Mouse (Mus musculus): ENCODE results near the gene Casp3. TPM values are rescaled to one million over a fixed set of nuclear protein-coding genes. Genes with fewer than 3 reads are reported as not detected.

Gene Casp3
- polyA plus RNA-seq, 1 experiment from 2014 or later: 138 TPM

DNA sequence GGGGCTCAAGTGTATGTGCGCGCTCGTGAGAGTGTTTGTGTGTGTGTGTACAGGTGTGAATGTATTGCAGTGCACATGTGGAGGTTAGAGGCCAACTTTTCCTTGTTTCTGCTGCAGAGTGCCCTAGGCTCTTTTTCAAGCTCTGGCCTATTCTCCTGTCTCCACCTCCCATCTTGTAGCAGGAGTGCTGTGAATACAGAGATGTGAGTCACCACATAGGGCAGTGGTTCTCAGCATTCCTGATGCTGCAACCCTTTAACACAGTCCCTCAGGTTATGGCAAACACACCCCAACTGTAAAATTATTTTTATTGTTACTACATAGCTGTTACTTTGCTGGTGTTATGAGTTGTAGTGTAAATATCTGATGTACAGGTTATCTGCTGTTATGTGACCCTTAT, 13.3 kb downstream of the Casp3 start:
- ATAC-seq (ENCODE audit: insufficient number of reproducible peaks, insufficient read depth, low FRiP score, low TSS enrichment, low read depth): no peak
- no peaks in the 10 kb centered on the region for H3K27me3 ChIP-seq
- peaks cover 68% of the 10 kb centered on the region for H3K36me3 ChIP-seq

DNA sequence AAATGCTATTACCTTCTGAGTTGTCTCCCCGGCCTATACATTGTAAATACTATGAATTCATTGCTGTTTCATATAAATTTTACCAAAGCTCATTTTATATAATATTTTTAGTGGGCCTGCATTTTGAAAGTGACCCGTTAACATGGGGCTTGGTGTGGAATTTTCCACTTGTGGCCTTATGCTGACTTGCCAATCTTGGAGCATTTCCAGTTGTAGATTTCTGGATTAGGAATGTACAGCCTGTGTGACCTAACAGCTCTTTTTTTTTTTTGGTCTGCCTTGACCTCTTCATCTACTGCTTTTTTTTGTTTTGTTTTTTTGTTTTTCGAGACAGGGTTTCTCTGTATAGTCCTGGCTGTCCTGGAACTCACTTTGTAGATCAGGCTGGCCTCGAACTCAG, 13.8 kb downstream of the Casp3 start:
- peaks cover 73% of the 10 kb centered on the region for H3K36me3 ChIP-seq
- ATAC-seq (ENCODE audit: insufficient number of reproducible peaks, insufficient read depth, low FRiP score, low TSS enrichment, low read depth): no peak

More for the DNA sequence above, 13.3 kb downstream of the Casp3 start:
- Histone ChIP-seq H3K4me3 (replicated peaks) (no peak overlapping the region), H3K4me1 (replicated peaks) (peaks cover 9% of the 10 kb centered on the region; the same call in 1 of the 2 replicates), H3K9me3 (no peaks in the 10 kb centered on the region), H3K27ac (no peak overlapping the region), H3K4me2 (no peak overlapping the region), H3K9ac (replicated peaks) (no peak overlapping the region)
- 88% methylated on average over 3 of the region's 3 CpGs for WGBS

DNA sequence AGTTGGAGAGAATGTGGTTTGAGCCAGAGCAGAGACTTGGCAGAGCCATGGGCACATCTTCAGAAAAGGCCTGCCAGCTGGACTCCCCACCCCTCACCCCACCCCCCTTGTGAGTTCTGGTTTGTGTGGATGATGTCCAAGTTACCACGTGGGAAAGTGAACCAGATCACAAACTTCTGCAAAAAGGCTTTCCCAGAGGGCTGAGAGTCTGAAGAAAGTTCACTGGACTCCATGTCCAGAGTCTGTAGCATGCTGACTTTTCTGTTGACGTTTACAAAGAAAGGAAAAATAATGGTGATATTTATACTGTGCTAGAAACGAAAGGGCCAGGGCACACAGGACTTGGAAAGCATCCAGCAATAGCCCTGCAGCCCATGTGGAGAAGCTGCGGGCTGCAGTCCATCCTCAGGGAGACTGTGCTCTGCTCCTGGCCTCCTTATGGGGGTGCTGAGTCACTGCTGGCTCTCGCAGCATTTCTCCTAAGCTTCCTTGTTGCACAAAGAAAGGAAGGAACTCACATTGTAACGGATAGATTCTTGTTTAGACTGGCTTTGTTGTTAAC, 22.0 kb downstream of the Casp3 start:
- Histone ChIP-seq H3K27me3 (no peaks in the 10 kb centered on the region), H3K4me1 (replicated peaks) (no peaks in the 10 kb centered on the region), H3K27ac (no peak overlapping the region), H3K9ac (replicated peaks) (no peak overlapping the region), H3K9me3 (no peaks in the 10 kb centered on the region), H3K4me3 (replicated peaks) (no peak overlapping the region), H3K36me3 (peaks cover 72% of the 10 kb centered on the region), H3K4me2 (no peak overlapping the region)
- 75% methylated on average over 6 of the region's 6 CpGs for WGBS
- no peak for ATAC-seq (ENCODE audit: insufficient number of reproducible peaks, insufficient read depth, low FRiP score, low TSS enrichment, low read depth)

More for the DNA sequence above, 13.8 kb downstream of the Casp3 start:
- H3K27ac ChIP-seq: no peak overlapping the region
- H3K9me3 ChIP-seq: no peaks in the 10 kb centered on the region
- no peaks in the 10 kb centered on the region for H3K27me3 ChIP-seq
- peaks cover 9% of the 10 kb centered on the region; the same call in 1 of the 2 replicates for H3K4me1 ChIP-seq (replicated peaks)
- H3K4me3 ChIP-seq (replicated peaks): no peak overlapping the region
- H3K9ac ChIP-seq (replicated peaks): no peak overlapping the region
- 89% methylated on average over 4 of the region's 4 CpGs for whole genome bisulfite sequencing
- H3K4me2 ChIP-seq: no peak overlapping the region

DNA sequence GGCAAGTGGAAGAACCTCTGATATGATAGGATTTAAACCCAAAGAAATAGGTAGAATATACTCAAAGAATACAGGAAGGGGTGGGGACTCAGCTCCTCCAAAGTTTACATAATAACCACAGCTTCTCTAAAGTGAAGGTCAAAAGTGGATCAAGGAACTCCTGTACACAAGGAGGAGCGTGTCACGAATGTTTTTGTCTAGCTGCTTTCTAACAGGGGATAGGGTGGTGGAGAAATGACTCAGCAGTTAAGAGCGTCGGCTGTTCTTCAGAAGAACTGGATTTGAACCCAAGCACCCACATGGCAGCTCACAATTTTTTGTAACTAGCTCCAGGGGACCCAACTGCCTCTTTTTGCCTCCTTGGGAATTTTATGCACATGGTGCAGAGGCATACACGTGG, 22.8 kb downstream of the Casp3 start:
- H3K27me3 ChIP-seq: no peaks in the 10 kb centered on the region
- H3K4me1 ChIP-seq (replicated peaks): no peaks in the 10 kb centered on the region
- H3K27ac ChIP-seq: no peak overlapping the region
- H3K4me2 ChIP-seq: no peak overlapping the region
- no peak overlapping the region for H3K4me3 ChIP-seq (replicated peaks)
- no peak for ATAC-seq (ENCODE audit: insufficient number of reproducible peaks, insufficient read depth, low FRiP score, low TSS enrichment, low read depth)
- H3K9me3 ChIP-seq: no peaks in the 10 kb centered on the region
- H3K9ac ChIP-seq (replicated peaks): no peak overlapping the region
- 91% methylated on average over 5 of the region's 5 CpGs for WGBS
- peaks cover 65% of the 10 kb centered on the region for H3K36me3 ChIP-seq

DNA sequence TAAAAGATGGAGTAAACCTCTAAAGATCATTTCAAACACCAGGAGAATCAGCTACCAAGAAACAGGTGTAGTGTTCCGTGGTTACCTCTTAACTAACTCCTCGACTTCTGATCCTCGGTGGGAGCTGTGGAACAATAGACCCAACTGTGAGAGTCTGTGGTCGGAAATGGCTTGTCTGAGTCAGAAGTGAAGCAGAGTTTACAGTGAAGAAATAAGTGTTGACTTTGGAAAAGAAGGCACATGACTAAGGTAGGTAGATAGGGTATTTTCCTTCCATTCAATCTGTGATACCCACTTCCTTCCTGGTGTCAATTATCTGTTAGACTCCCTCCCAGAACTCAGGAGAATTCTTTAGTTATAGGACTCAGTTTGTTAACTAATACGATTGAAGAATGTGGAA, 24.2 kb downstream of the Casp3 start:
- no peak for ATAC-seq (ENCODE audit: insufficient number of reproducible peaks, insufficient read depth, low FRiP score, low TSS enrichment, low read depth)
- WGBS: 88% methylated on average over 5 of the region's 5 CpGs

DNA sequence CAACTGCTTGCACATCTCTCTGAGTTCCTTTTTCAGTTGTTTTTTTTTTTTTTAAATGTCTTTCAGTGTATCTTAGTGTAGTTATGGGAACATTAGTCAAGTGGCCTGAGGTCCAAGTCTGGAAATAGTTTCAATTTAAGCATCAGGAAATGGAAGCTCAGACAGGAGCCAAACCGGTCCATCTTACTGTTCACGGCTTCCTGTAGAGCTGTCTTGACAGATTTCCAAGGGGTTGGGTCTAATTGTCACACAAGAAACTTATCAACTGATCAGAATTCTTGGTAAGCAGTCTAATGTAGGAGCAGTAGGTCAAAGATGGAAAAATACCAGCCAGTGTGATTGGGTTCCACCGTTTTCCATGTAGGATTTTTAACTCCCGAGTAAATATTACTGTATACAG, 31.3 kb downstream of the Casp3 start:
- Histone ChIP-seq H3K36me3 (0 out of 2 replicates have a peak, but pooled peaks cover 1% of the 10 kb centered on the region), H3K27ac (no peak overlapping the region), H3K9ac (replicated peaks) (no peak overlapping the region), H3K27me3 (no peaks in the 10 kb centered on the region), H3K4me3 (replicated peaks) (no peak overlapping the region), H3K9me3 (no peaks in the 10 kb centered on the region), H3K4me1 (replicated peaks) (no peaks in the 10 kb centered on the region), H3K4me2 (no peak overlapping the region)
- ATAC-seq (ENCODE audit: insufficient number of reproducible peaks, insufficient read depth, low FRiP score, low TSS enrichment, low read depth): no peak
- WGBS: 84% methylated on average over 4 of the region's 4 CpGs

More for the DNA sequence above, 24.2 kb downstream of the Casp3 start:
- Histone ChIP-seq H3K4me3 (replicated peaks) (no peak overlapping the region), H3K27me3 (no peaks in the 10 kb centered on the region), H3K27ac (no peak overlapping the region), H3K36me3 (peaks cover 50% of the 10 kb centered on the region), H3K4me2 (no peak overlapping the region), H3K9me3 (no peaks in the 10 kb centered on the region), H3K9ac (replicated peaks) (no peak overlapping the region), H3K4me1 (replicated peaks) (no peaks in the 10 kb centered on the region)

DNA sequence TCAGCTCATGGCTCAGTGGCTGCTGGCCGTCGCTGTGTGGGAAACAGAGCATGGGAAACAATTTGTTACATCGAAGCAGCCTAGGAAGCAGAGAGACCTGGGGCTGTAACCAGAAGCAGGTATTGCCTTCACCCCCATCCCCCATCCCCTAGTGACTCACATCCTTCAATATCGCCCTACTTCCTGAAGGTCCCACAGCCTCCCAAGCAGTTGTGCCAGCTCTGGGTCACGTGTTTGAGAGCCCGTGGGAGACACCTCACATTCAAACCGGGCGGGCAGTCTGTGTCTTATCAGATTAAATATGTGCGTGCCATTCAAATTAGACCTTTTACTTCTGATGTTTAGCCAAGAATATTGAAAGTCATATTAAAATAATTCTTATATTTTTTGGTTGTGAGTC, 34.8 kb downstream of the Casp3 start:
- Histone ChIP-seq H3K9ac (replicated peaks) (no peak overlapping the region), H3K36me3 (no peaks in the 10 kb centered on the region), H3K4me3 (replicated peaks) (no peak overlapping the region), H3K4me2 (no peak overlapping the region), H3K9me3 (no peaks in the 10 kb centered on the region), H3K4me1 (replicated peaks) (no peaks in the 10 kb centered on the region), H3K27me3 (no peaks in the 10 kb centered on the region), H3K27ac (no peak overlapping the region)
- no peak for ATAC-seq (ENCODE audit: insufficient number of reproducible peaks, insufficient read depth, low FRiP score, low TSS enrichment, low read depth)
- 82% methylated on average over 9 of the region's 9 CpGs for WGBS

DNA sequence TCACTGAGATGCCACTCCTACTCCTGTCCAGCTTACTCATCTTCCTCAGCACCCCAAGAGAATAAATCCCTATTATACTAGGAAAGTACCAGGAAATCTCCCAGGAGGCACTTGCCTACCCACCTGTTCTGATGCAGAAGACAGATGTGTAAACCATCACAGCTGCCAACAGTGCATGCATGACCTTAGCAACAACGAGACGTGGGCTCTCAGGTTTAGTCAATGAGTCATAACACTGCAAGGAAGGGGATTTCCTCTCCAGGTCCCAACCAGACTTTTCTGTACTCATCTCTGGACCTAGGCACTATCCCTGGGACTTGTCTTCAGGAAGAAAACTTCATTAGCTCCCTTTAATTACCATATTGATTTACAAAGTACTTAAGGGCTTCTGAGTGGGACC, 38.8 kb downstream of the Casp3 start:
- no peak overlapping the region for H3K4me3 ChIP-seq (replicated peaks)
- H3K36me3 ChIP-seq: no peaks in the 10 kb centered on the region
- WGBS: 69% methylated on average over 2 of the region's 2 CpGs
- H3K4me1 ChIP-seq (replicated peaks): no peaks in the 10 kb centered on the region
- H3K27ac ChIP-seq: no peak overlapping the region
- no peak overlapping the region for H3K4me2 ChIP-seq
- no peak overlapping the region for H3K9ac ChIP-seq (replicated peaks)
- no peaks in the 10 kb centered on the region for H3K27me3 ChIP-seq
- H3K9me3 ChIP-seq: no peaks in the 10 kb centered on the region
- ATAC-seq (ENCODE audit: insufficient number of reproducible peaks, insufficient read depth, low FRiP score, low TSS enrichment, low read depth): no peak

DNA sequence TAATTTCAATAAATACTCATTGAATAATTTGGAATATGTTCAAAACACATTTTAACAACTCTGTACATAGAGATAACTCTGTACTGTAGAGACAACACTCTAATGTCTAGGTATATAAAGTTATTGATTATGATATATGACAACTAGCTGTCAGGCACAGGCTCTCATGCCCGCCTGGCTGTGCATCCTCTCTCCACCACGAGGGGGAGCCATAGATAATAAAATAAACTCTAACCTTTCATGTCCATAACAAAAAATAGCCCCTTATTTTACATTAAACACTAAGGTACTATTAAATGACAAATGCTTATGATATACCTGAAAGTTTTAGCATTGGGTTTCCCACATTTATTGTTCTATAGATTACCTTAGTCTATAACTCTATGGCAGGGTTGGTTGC, 54.4 kb downstream of the Casp3 start:
- Histone ChIP-seq H3K9ac (replicated peaks) (no peak overlapping the region), H3K4me2 (no peak overlapping the region), H3K36me3 (no peaks in the 10 kb centered on the region), H3K27ac (no peak overlapping the region), H3K27me3 (no peaks in the 10 kb centered on the region), H3K4me3 (replicated peaks) (no peak overlapping the region), H3K4me1 (replicated peaks) (no peaks in the 10 kb centered on the region; the same call in 1 of the 2 replicates), H3K9me3 (no peaks in the 10 kb centered on the region)
- ATAC-seq (ENCODE audit: insufficient number of reproducible peaks, insufficient read depth, low FRiP score, low TSS enrichment, low read depth): no peak
- WGBS: 0% methylated on average over 2 of the region's 2 CpGs

DNA sequence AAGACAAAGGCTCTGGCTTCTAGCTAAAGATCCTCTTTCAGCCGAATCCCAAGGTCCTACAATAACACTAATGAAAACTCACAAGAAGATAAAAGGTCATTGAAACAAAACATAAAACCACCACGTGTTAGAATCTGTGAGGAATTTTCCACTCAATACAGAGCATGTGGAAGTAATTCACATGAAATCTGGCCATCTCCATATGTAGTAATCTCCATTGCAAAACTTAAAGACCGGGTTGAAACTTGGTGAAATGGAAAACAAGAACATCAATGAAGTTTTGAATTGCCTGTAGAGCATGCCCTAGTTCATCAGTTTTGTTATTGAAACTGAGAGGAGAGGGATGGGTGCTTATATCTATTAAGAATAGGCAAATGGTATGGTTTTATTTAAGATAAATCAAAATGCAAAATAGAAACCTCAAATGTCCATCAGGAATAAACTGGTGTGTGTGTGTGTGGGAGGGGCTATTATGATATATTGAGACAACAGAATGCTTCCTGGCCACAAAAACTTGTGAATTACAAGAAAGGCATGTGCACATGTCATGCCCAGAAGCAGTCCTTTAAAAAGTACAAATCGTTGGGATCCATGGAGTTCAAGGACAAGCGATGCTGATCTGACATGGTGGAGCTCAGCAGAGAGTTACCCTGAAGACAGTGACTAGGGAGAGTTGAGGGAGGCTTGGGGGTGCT, 63.7 kb downstream of the Casp3 start:
- Histone ChIP-seq H3K4me1 (replicated peaks) (no peaks in the 10 kb centered on the region), H3K4me3 (replicated peaks) (no peak overlapping the region), H3K27ac (no peak overlapping the region), H3K9ac (replicated peaks) (no peak overlapping the region), H3K27me3 (no peaks in the 10 kb centered on the region), H3K36me3 (no peaks in the 10 kb centered on the region), H3K9me3 (no peaks in the 10 kb centered on the region), H3K4me2 (no peak overlapping the region)
- no peak for ATAC-seq (ENCODE audit: insufficient number of reproducible peaks, insufficient read depth, low FRiP score, low TSS enrichment, low read depth)
- WGBS: 60% methylated on average over 5 of the region's 5 CpGs

DNA sequence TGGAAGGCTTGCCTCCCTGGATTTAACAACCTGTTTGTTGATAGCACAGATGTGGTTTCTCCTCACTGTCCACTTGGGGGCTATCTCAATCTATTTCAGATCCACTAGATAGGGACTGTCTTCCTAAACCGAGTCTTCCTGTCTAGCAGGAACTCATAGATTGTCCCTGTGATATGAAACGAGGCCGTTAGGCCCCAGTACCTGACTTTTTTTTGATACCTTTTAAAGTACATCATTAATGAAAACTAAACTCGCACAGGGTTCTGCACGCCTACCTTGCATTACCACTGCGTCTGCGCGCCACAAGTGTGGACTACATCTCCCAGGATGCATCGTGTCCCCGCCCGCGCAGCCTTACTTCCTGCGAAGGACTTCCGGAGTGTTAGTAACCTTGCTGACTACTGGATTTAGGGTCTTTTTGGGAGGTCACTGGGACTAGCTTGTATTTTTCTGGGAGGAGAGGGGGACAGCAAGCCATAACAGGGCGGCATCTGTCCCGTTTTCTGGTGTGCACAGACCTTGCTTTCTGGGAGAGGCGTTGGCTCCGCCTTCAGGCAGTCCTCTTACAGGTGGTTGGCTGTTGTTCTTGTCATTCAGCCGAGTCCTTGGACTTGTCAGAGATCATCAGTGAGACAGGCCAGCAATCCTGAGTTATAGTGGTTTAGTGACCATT, 69.7 kb downstream of the Casp3 start:
- Histone ChIP-seq H3K36me3 (no peaks in the 10 kb centered on the region), H3K4me2 (peak overlapping the region; percentile 53), H3K9ac (replicated peaks) (peak overlapping the region; percentile 58), H3K9me3 (no peaks in the 10 kb centered on the region), H3K4me3 (replicated peaks) (peak overlapping the region; percentile 50), H3K27me3 (no peaks in the 10 kb centered on the region), H3K27ac (peak overlapping the region; percentile 92), H3K4me1 (replicated peaks) (peaks cover 3% of the 10 kb centered on the region)
- ATAC-seq (ENCODE audit: insufficient number of reproducible peaks, insufficient read depth, low FRiP score, low TSS enrichment, low read depth): peak; percentile 99
- WGBS: under 1% methylated on average over 19 of the region's 19 CpGs

Data from limb, embryonic 12.5 days (tissue).